Mouse (Mus musculus): Measurements from ENCODE around the gene Ache.
"Not testable (repeated sequence)": the region's sequence is repeated elsewhere in the genome, so short reads cannot be mapped to it uniquely, and the experiment has no call there.

The Ache gene

DNA sequence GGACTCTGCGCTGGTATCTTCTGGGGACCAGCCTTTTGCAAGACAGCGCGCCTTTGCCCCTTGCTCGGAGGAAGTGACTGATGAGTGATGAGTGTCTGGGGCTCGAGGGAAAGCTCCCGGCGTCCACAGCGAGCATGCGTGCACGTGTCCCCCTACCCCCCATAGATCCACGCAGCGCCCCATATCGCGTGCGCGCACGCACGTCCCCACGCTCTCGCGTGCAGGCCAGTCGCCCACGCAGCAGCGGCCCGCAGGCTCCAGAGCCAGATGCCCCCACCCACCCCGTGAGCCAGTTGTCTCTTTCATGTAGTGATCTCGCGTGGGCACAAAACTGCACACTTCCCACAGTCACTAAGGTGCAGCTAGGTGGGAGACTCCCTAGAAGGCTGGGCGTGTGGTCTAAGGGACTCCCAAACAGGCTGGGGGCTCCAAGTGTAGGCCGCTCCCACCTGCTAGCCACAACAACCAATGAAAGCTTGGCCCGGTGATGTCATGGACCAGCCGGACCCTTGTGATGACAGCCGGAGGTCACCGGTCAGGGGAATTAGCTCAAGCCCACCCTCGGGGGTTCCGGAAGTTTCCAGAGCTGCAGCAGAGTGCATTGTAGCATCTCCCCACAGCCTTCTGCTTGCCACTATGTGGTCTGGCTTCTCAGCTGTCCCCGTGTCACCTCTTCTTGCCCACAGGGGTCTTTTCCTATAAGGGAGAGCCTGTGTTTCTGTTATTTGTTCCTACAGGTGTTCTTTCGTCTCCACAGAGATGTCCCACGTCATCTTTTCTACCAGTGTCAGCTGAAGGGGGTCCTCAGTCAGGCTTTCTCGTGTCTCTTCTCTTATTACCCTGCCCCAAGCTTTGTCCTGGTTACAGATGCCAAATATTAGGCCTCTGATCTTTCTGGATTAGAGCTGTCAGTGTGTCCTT, at the start of gene Ache:
Gene Ache, plus strand, starts transcription at position 488 of the 921 bp plus-strand sequence.
- H3K9me3 ChIP-seq (ENCODE audit: low read length), result peaks cover 9% of the 10 kb centered on the region; the same call in 1 of the 2 replicates
- H3K4me3 ChIP-seq (replicated peaks; ENCODE audit: low read length), result peak within 1 kb of the TSS; percentile 76
- TF ChIP-seq CTCF (conservative IDR thresholded peaks at IDR 0.05; ENCODE audit: low read length), result no peak
- no peak for TF ChIP-seq POU5F1 (IDR thresholded peaks at IDR 0.05; ENCODE audit: borderline replicate concordance, low read length)
- TF ChIP-seq NANOG (IDR thresholded peaks at IDR 0.05; ENCODE audit: borderline replicate concordance, low read length), result no peak
- H3K27me3 ChIP-seq (ENCODE audit: insufficient read depth, low read length), result peaks cover 52% of the 10 kb centered on the region
- no peaks in the 10 kb centered on the region for H3K36me3 ChIP-seq (ENCODE audit: insufficient read depth, low read length)
- H3K4me1 ChIP-seq (replicated peaks; ENCODE audit: low read depth, low read length), result peaks cover 42% of the 10 kb centered on the region

- Histone ChIP-seq H3K27me3 (ENCODE audit: insufficient read depth, low read length) (no peaks in the 10 kb centered on the region), H3K4me1 (replicated peaks; ENCODE audit: low read depth, low read length) (peaks cover 18% of the 10 kb centered on the region), H3K9me3 (ENCODE audit: low read length) (peaks cover 4% of the 10 kb centered on the region; the same call in 1 of the 2 replicates), H3K4me3 (replicated peaks; ENCODE audit: low read length) (no peak overlapping the region), H3K36me3 (ENCODE audit: insufficient read depth, low read length) (no peaks in the 10 kb centered on the region)
- TF ChIP-seq CTCF (conservative IDR thresholded peaks at IDR 0.05; ENCODE audit: low read length) (no peak), NANOG (IDR thresholded peaks at IDR 0.05; ENCODE audit: borderline replicate concordance, low read length) (no peak), POU5F1 (IDR thresholded peaks at IDR 0.05; ENCODE audit: borderline replicate concordance, low read length) (no peak)
Observed at GRCm38 (mm10) chr5:137263897-137264720, 23.2 kb upstream of the Ache start.

DNA sequence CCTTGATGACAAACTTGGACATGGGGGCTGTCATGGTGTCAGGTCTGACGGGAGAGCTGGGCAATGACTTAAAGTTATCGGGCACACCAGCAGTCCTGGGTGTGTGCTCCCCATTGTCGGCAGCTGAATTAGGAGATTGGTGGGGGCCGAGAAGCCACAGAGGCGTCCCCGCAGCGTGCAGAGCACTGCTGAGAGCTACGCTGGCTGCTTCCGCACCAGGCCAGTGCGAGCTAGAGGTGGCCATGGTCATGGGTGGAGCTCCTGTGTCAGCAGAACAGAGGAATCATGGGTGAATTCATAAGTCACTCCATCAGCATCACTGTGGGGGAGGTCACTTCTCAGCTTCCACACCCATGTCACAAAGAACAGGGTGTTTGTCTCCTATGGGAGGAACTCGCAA, 22.5 kb upstream of the Ache start:
- TF ChIP-seq POU5F1 (IDR thresholded peaks at IDR 0.05; ENCODE audit: borderline replicate concordance, low read length) (no peak), CTCF (conservative IDR thresholded peaks at IDR 0.05; ENCODE audit: low read length) (no peak), NANOG (IDR thresholded peaks at IDR 0.05; ENCODE audit: borderline replicate concordance, low read length) (no peak)
- Histone ChIP-seq H3K9me3 (ENCODE audit: low read length) (peaks cover 4% of the 10 kb centered on the region; the same call in 1 of the 2 replicates), H3K36me3 (ENCODE audit: insufficient read depth, low read length) (no peaks in the 10 kb centered on the region), H3K4me1 (replicated peaks; ENCODE audit: low read depth, low read length) (peaks cover 18% of the 10 kb centered on the region), H3K27me3 (ENCODE audit: insufficient read depth, low read length) (no peaks in the 10 kb centered on the region), H3K4me3 (replicated peaks; ENCODE audit: low read length) (no peak overlapping the region)

DNA sequence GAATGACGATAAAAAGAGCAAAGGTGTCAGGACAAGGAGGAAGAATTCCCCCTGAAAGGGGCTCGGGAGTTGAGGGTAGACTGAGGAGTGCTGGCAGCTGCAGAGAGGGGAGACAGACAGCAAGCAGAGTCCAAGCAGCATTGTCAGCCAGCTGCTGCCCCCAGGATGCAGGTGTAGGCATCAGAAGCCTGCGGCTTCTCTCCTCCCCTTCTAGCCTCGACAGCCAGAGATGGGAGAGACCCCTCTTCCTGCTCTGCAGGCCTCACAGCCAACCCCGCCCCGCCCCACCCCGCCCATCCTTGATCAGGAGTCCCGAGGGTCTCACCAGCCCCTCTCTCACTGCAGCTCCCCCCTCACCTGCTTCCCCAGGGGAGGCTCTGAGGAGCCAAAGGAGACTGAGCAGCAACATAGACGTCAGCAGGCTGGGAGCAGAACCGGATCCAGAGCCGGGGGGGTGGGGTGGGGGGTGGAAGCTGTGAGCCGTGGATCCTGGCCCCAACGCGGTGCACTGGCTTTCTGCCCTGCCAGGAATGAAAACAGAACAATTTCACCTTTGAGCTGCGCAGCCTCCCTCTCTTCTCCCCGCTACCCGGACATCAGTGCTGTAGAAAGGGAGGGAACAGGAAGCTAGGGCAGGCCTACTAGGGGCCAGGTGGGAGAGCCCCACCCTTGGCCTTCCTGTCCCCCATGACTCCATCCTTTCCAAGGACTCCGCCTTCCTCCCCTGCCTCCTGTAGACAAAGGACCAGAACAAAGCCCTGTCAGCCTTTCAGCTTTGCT, 19.0 kb upstream of the Ache start:
- Histone ChIP-seq H3K27me3 (ENCODE audit: insufficient read depth, low read length) (no peaks in the 10 kb centered on the region), H3K9me3 (ENCODE audit: low read length) (peaks cover 8% of the 10 kb centered on the region; the same call in 1 of the 2 replicates), H3K4me3 (replicated peaks; ENCODE audit: low read length) (peak overlapping the region; percentile 59), H3K36me3 (ENCODE audit: insufficient read depth, low read length) (no peaks in the 10 kb centered on the region), H3K4me1 (replicated peaks; ENCODE audit: low read depth, low read length) (peaks cover 18% of the 10 kb centered on the region)
- TF ChIP-seq CTCF (conservative IDR thresholded peaks at IDR 0.05; ENCODE audit: low read length) (no peak), NANOG (IDR thresholded peaks at IDR 0.05; ENCODE audit: borderline replicate concordance, low read length) (no peak), POU5F1 (IDR thresholded peaks at IDR 0.05; ENCODE audit: borderline replicate concordance, low read length) (no peak)

- peaks cover 3% of the 10 kb centered on the region; the same call in 1 of the 2 replicates for H3K4me1 ChIP-seq (replicated peaks; ENCODE audit: low read depth, low read length)
- H3K36me3 ChIP-seq (ENCODE audit: insufficient read depth, low read length), result no peaks in the 10 kb centered on the region
- H3K9me3 ChIP-seq (ENCODE audit: low read length), result peaks cover 11% of the 10 kb centered on the region
- TF ChIP-seq POU5F1 (IDR thresholded peaks at IDR 0.05; ENCODE audit: borderline replicate concordance, low read length), result no peak
- TF ChIP-seq CTCF (conservative IDR thresholded peaks at IDR 0.05; ENCODE audit: low read length), result peak; percentile 40
- H3K27me3 ChIP-seq (ENCODE audit: insufficient read depth, low read length), result peaks cover 6% of the 10 kb centered on the region
- H3K4me3 ChIP-seq (replicated peaks; ENCODE audit: low read length), result no peak overlapping the region
Observed at GRCm38 (mm10) chr5:137277360-137278342, 9.7 kb upstream of the Ache start.

DNA sequence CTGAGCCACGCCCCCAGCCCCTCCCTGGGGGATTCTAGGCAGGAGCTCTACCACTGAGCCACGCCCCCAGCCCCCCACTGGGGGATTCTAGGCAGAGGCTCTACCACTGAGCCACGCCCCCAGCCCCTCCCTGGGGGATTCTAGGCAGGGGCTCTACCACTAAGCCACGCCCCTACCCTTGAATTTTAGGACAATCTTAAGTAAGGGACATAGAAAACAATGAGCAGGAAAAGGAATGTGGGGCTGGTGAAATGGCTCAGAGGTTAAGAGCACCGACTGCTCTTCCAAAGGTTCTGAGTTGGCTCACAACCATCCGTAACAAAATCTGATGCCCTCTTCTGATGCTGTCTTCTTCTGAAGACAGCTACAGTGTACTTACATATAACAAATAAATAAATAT, 2.9 kb upstream of the Ache start:
- peaks cover 26% of the 10 kb centered on the region for H3K4me1 ChIP-seq (replicated peaks; ENCODE audit: low read depth, low read length)
- H3K36me3 ChIP-seq (ENCODE audit: insufficient read depth, low read length); H3K4me3 ChIP-seq (replicated peaks; ENCODE audit: low read length); H3K9me3 ChIP-seq (ENCODE audit: low read length): not testable (repeated sequence)
- peaks cover 24% of the 10 kb centered on the region for H3K27me3 ChIP-seq (ENCODE audit: insufficient read depth, low read length)

GRCm38 (mm10) chr5:137285045-137285444, 2.3 kb upstream of the Ache start:
- peaks cover 9% of the 10 kb centered on the region; the same call in 1 of the 2 replicates for H3K9me3 ChIP-seq (ENCODE audit: low read length)
- peaks cover 30% of the 10 kb centered on the region for H3K27me3 ChIP-seq (ENCODE audit: insufficient read depth, low read length)
- H3K36me3 ChIP-seq (ENCODE audit: insufficient read depth, low read length), result no peaks in the 10 kb centered on the region
- TF ChIP-seq CTCF (conservative IDR thresholded peaks at IDR 0.05; ENCODE audit: low read length) (peak; percentile 88), NANOG (IDR thresholded peaks at IDR 0.05; ENCODE audit: borderline replicate concordance, low read length) (no peak), POU5F1 (IDR thresholded peaks at IDR 0.05; ENCODE audit: borderline replicate concordance, low read length) (no peak)
- H3K4me1 ChIP-seq (replicated peaks; ENCODE audit: low read depth, low read length), result peaks cover 32% of the 10 kb centered on the region
- no peak overlapping the region for H3K4me3 ChIP-seq (replicated peaks; ENCODE audit: low read length)

Measured in E14TG2a.4 (cell line).